Mouse (Mus musculus) lung, adult 2 months (tissue): ENCODE measurements at regions not wholly inside any gene's neighbourhood (a gene's known extent, or its start where the extent isn't known, plus 50 kb on each side); places are given as distances from the start of the nearest gene placed in this dataset.

Experiments
- DNase-seq: peaks from one replicate; pipeline ENCODE4 v3.0.0; 2022
- H3K4me1 ChIP-seq: fragments of 200-500 bp; 2 replicates; pipeline ENCODE4 v1.6.1; 2011; ENCODE audit warnings: low read length; ENCODE audit not compliant: control insufficient read depth, insufficient read depth
- H3K4me3 ChIP-seq: fragments of 200-500 bp; replicated peaks from 2 replicates; pipeline ENCODE3; 2011; ENCODE audit warnings: low read depth, mild to moderate bottlenecking, control low read depth, low read length; ENCODE audit errors: extremely low read depth
- CTCF ChIP-seq: fragments of 200-500 bp; IDR thresholded peaks from 2 replicates; pipeline ENCODE4 v1.5.1; 2011; ENCODE audit warnings: mild to moderate bottlenecking, low read length, control low read depth; ENCODE audit not compliant: insufficient read depth
- POLR2A ChIP-seq: fragments of 200-500 bp; IDR thresholded peaks from 2 replicates; pipeline ENCODE4 v1.6.1; 2011; ENCODE audit warnings: low read depth, mild to moderate bottlenecking, control low read depth, low read length, borderline replicate concordance; ENCODE audit errors: extremely low read depth
- WGBS: fragments of 180-500 bp; shearing (Covaris S2); methylation state at CpG from one replicate; pipeline ENCODE4 v1.1.7; 2018; 5-methylcytosine and 5-hydroxymethylcytosine counted together

GRCm38 (mm10) chr9:101369380-101369779, 117.8 kb upstream of the Ppp2r3a start:
- no peak for DNase-seq
- Histone ChIP-seq H3K4me1 (no peaks in the 10 kb centered on the region), H3K4me3 (no peak overlapping the region)
- 14% methylated on average over 2 of the region's 2 CpGs for WGBS
- TF ChIP-seq POLR2A (no peak), CTCF (no peak)

DNA sequence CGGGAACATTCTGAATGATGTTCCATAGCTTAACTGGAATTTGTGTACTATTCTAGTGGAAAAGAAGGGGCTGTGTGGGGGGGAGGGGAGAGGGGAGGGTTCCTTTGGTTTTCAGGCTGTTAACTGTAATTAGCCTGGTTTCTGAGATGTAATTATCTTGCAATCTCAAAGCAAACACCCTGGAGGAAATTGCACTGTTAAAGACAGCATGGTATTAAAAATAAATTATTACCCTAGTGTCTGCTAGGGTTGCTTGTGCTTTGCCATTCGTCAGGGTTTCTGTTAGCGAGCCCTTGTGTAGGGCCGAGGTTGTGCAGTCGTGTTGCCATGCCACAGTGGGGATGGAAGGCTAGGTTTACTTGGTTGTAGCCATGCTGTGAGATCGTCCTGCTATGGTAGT, 105.0 kb upstream of the Ppp2r3a start:
- Histone ChIP-seq H3K4me3 (no peak overlapping the region), H3K4me1 (no peaks in the 10 kb centered on the region)
- TF ChIP-seq POLR2A (no peak), CTCF (no peak)
- DNase-seq = no peak
- 79% methylated on average over 6 of the region's 6 CpGs for WGBS

DNA sequence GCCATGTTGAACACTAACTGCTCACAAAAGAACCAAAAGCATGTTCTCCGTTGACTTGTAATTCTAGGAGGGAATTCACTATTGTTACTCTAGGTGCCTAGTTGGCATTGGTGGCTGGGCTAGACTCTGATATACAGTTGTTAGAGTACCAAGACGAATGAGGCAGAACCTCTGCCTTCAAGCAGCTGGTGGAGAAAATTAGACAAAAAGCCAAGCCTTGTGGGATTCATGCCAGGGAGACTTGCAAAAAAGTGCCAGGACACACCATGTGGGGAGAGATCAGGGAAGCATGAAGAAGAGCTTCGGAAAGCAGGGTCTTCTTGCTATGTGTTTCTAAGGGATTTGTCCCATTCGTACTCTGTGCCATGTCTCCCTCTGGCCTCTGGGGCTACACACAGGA, 97.2 kb upstream of the Ppp2r3a start:
- Histone ChIP-seq H3K4me3 (no peak overlapping the region), H3K4me1 (no peaks in the 10 kb centered on the region)
- WGBS = 94% methylated on average over 4 of the region's 4 CpGs
- TF ChIP-seq CTCF (no peak), POLR2A (no peak)
- no peak for DNase-seq

GRCm38 (mm10) chr9:101342887-101343286, 91.3 kb upstream of the Ppp2r3a start:
- 71% methylated on average over 5 of the region's 5 CpGs for WGBS
- Histone ChIP-seq H3K4me3 (no peak overlapping the region), H3K4me1 (no peaks in the 10 kb centered on the region)
- TF ChIP-seq POLR2A (no peak), CTCF (no peak)
- DNase-seq = no peak

GRCm38 (mm10) chr9:101340796-101341465, 89.3 kb upstream of the Ppp2r3a start:
- TF ChIP-seq CTCF (no peak), POLR2A (no peak)
- Histone ChIP-seq H3K4me1 (no peaks in the 10 kb centered on the region), H3K4me3 (no peak overlapping the region)
- no peak for DNase-seq
- 73% methylated on average over 11 of the region's 11 CpGs for WGBS

- H3K4me1 ChIP-seq = no peaks in the 10 kb centered on the region
- no peak overlapping the region for H3K4me3 ChIP-seq
- DNase-seq = no peak
- 67% methylated on average over 8 of the region's 8 CpGs for WGBS
- TF ChIP-seq POLR2A (no peak), CTCF (no peak)
Measured at GRCm38 (mm10) chr9:101329032-101329824, 77.6 kb upstream of the Ppp2r3a start.

- Histone ChIP-seq H3K4me3 (no peak overlapping the region), H3K4me1 (no peaks in the 10 kb centered on the region)
- no peak for DNase-seq
- WGBS = 53% methylated on average over 3 of the region's 3 CpGs
- TF ChIP-seq POLR2A = no peak
- no peak for TF ChIP-seq CTCF
Measured at GRCm38 (mm10) chr9:101326961-101327360, 75.4 kb upstream of the Ppp2r3a start.

- peak; percentile 37 for DNase-seq
- TF ChIP-seq POLR2A (no peak), CTCF (peak; percentile 29; the same call in 1 of the 2 replicates)
Measured at GRCm38 (mm10) chr9:101314036-101314435, 62.4 kb upstream of the Ppp2r3a start.

GRCm38 (mm10) chr9:101306408-101306935, 54.9 kb upstream of the Ppp2r3a start:
- 64% methylated on average over 10 of the region's 10 CpGs for WGBS
- Histone ChIP-seq H3K4me1 (no peaks in the 10 kb centered on the region; the same call in 1 of the 2 replicates), H3K4me3 (no peak overlapping the region)
- no peak for DNase-seq
- TF ChIP-seq CTCF (no peak), POLR2A (no peak)

More at GRCm38 (mm10) chr9:101314036-101314435, 62.4 kb upstream of the Ppp2r3a start:
- no peak overlapping the region for H3K4me3 ChIP-seq
- 45% methylated on average over 4 of the region's 4 CpGs for WGBS
- no peaks in the 10 kb centered on the region for H3K4me1 ChIP-seq
